Mouse (Mus musculus): ENCODE results near the gene Ahnak. TPM values are rescaled to one million over a fixed set of nuclear protein-coding genes. Genes with fewer than 3 reads are reported as not detected.

The Ahnak gene
- total and polyA plus RNA-seq, 3 experiments = 1.2 to 2.2 TPM; not detected in 1

GRCm38 (mm10) chr19:9063831-9064230, 74.7 kb downstream of the Ahnak start:
- Histone ChIP-seq H3K9me3 (replicated peaks; ENCODE audit: insufficient read depth, low read length) (no peaks in the 10 kb centered on the region), H3K79me2 (ENCODE audit: control insufficient read depth, insufficient read depth, low read length, poor library complexity) (no peaks in the 10 kb centered on the region), H3K9ac (ENCODE audit: control insufficient read depth, low read depth, low read length, poor library complexity, severe bottlenecking) (no peak overlapping the region), H3K27me3 (ENCODE audit: control insufficient read depth in 1 of 2, insufficient read depth in 2 of 2, low read length in 2 of 2) (no peaks in the 10 kb centered on the region), H3K36me3 (ENCODE audit: control insufficient read depth in 1 of 2, insufficient read depth in 2 of 2, low read length in 2 of 2) (peaks cover 0 to 69% of the 10 kb centered on the region in 2 experiments; a peak in 2 of 4 replicates), H3K4me3 (ENCODE audit: control insufficient read depth in 1 of 2, insufficient read depth in 1 of 2, low read depth in 2 of 2, low read length in 2 of 2) (no peak overlapping the region), H3K4me1 (ENCODE audit: control insufficient read depth in 1 of 2, insufficient read depth in 2 of 2, low read length in 2 of 2) (peaks cover 38 to 72% of the 10 kb centered on the region in 2 experiments), H3K27ac (ENCODE audit: control insufficient read depth, low read depth, low read length) (no peak overlapping the region)
- no peak for TF ChIP-seq ZMIZ1 (IDR thresholded peaks at IDR 0.05; ENCODE audit: low read depth, low read length)
- DNase-seq (ENCODE audit: low read depth, low spot score) = no peak

DNA sequence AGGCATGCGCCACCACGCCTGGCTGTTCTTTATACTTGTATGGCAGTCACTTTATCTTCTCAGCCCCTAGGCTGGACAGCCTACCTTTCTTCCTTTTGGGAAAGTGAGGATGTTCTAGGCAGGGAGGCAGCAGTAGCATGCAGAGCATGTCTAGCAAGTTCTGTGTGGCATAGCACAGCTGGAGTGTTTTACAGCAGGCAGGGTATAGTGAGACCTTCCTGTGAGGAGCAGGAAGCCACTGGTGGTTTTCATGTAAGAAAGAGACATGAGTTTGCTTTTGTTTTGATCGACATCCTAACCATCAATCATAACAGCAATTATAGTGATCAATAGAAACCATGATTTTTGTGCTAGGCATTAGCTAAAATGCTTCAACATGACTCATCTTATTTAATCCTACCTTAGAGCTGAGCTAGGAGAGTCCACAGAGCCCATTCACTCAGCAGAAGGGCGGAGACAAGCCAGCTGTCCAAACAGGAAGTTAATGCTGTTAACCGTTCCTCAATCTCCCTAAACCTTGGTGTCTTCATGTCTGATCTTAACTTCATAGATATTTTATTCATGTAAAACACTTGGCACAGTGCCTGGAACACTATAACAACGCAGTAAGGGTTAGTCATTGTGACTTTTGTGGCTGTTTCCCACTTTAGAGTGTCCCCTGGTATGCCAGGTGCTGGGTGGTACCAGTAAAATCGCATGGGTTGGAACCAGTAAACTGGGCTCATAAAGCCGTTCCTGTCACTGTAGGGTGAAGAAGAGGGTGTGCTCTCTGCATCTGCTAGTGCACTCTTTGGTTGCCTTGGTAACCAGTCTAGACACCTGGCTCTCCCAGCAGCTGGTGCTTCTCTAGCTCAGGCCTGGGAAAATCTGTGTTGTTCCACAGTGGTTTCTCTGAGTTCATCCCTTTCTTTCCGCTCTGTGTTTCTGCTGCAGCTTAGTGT, 76.8 kb downstream of the Ahnak start:
- H3K4me3 ChIP-seq (ENCODE audit: control insufficient read depth in 1 of 2, insufficient read depth in 1 of 2, low read depth in 2 of 2, low read length in 2 of 2) = 0 out of 4 replicates have a peak overlapping the region, but pooled peaks of 1 of the 2 experiments have one; percentile 6
- H3K36me3 ChIP-seq (ENCODE audit: control insufficient read depth in 1 of 2, insufficient read depth in 2 of 2, low read length in 2 of 2) = peaks cover 0 to 74% of the 10 kb centered on the region in 2 experiments; a peak in 2 of 4 replicates
- no peaks in the 10 kb centered on the region for H3K27me3 ChIP-seq (ENCODE audit: control insufficient read depth in 1 of 2, insufficient read depth in 2 of 2, low read length in 2 of 2)
- peak; percentile 94 for DNase-seq (ENCODE audit: low read depth, low spot score)
- no peaks in the 10 kb centered on the region for H3K79me2 ChIP-seq (ENCODE audit: control insufficient read depth, insufficient read depth, low read length, poor library complexity)
- peak overlapping the region; percentile 81 for H3K27ac ChIP-seq (ENCODE audit: control insufficient read depth, low read depth, low read length)
- H3K4me1 ChIP-seq (ENCODE audit: control insufficient read depth in 1 of 2, insufficient read depth in 2 of 2, low read length in 2 of 2) = peaks cover 42 to 82% of the 10 kb centered on the region in 2 experiments
- H3K9me3 ChIP-seq (replicated peaks; ENCODE audit: insufficient read depth, low read length) = no peaks in the 10 kb centered on the region
- H3K9ac ChIP-seq (ENCODE audit: control insufficient read depth, low read depth, low read length, poor library complexity, severe bottlenecking) = peak overlapping the region; percentile 15
- TF ChIP-seq GATA1 (IDR thresholded peaks at IDR 0.05; ENCODE audit: low read depth, low read length) (peak; percentile 84), MAX (IDR thresholded peaks at IDR 0.05; ENCODE audit: low read length) (peak; percentile 65; the same call in 1 of the 2 replicates), BHLHE40 (IDR thresholded peaks at IDR 0.05; ENCODE audit: borderline replicate concordance, low read depth, low read length) (peak; percentile 55; the same call in 1 of the 2 replicates), MYC (IDR thresholded peaks at IDR 0.05; ENCODE audit: low read depth, low read length) (peak; percentile 68; the same call in 1 of the 2 replicates), E2F4 (IDR thresholded peaks at IDR 0.05; ENCODE audit: borderline replicate concordance, low read depth, low read length) (no peak), ZC3H11A (IDR thresholded peaks at IDR 0.05; ENCODE audit: low read depth, low read length) (no peak), TBP (IDR thresholded peaks at IDR 0.05; ENCODE audit: low read depth, low read length) (peak; percentile 46; the same call in 1 of the 2 replicates), ZMIZ1 (IDR thresholded peaks at IDR 0.05; ENCODE audit: low read depth, low read length) (no peak), CTCF (IDR thresholded peaks at IDR 0.05 in 2 of 3, conservative IDR thresholded peaks at IDR 0.05 in 1 of 3; ENCODE audit: control insufficient read depth in 1 of 3, insufficient read depth in 1 of 3, low read depth in 2 of 3, low read length in 3 of 3, poor library complexity in 1 of 3, severe bottlenecking in 1 of 3) (no peak), POLR2AphosphoS2 (IDR thresholded peaks at IDR 0.05; ENCODE audit: low read length) (no peak), SIN3A (IDR thresholded peaks at IDR 0.05; ENCODE audit: low read length) (peak; percentile 96), MYB (IDR thresholded peaks at IDR 0.05; ENCODE audit: low read depth, low read length) (peak; percentile 95), POLR2AphosphoS5 (IDR thresholded peaks at IDR 0.05; ENCODE audit: borderline replicate concordance, low read depth, low read length) (no peak), MAZ (IDR thresholded peaks at IDR 0.05; ENCODE audit: low read depth, low read length) (peak; percentile 76; the same call in 1 of the 2 replicates), HCFC1 (IDR thresholded peaks at IDR 0.05; ENCODE audit: low read depth, low read length) (peak; percentile 56), JUND (IDR thresholded peaks at IDR 0.05; ENCODE audit: low read depth, low read length) (peak; percentile 15; the same call in 1 of the 2 replicates), ETS1 (IDR thresholded peaks at IDR 0.05; ENCODE audit: low read depth, low read length) (peak; percentile 98), RCOR1 (IDR thresholded peaks at IDR 0.05; ENCODE audit: low read depth, low read length) (peak; percentile 80; the same call in 1 of the 2 replicates), ZNF384 (IDR thresholded peaks at IDR 0.05; ENCODE audit: low read depth, low read length) (0 out of 2 replicates have a peak, but pooled peaks have one; percentile 11), TCF12 (IDR thresholded peaks at IDR 0.05; ENCODE audit: low read depth, low read length) (peak; percentile 96), NELFE (IDR thresholded peaks at IDR 0.05; ENCODE audit: low read depth, low read length) (no peak), MAFK (IDR thresholded peaks at IDR 0.05; ENCODE audit: borderline replicate concordance, low read depth, low read length) (no peak), UBTF (IDR thresholded peaks at IDR 0.05; ENCODE audit: borderline replicate concordance, insufficient read depth, low read depth, low read length) (no peak), CHD1 (IDR thresholded peaks at IDR 0.05; ENCODE audit: low read depth, low read length) (no peak), MXI1 (IDR thresholded peaks at IDR 0.05; ENCODE audit: low read depth, low read length) (no peak), KAT2A (conservative IDR thresholded peaks at IDR 0.05; ENCODE audit: low read depth, low read length) (no peak), GABPA (IDR thresholded peaks at IDR 0.05; ENCODE audit: low read depth, low read length) (no peak), ZKSCAN1 (IDR thresholded peaks at IDR 0.05; ENCODE audit: low read depth, low read length) (no peak), RAD21 (IDR thresholded peaks at IDR 0.05; ENCODE audit: low read depth, low read length) (no peak)

Measured in MEL (cell line).